Mouse (Mus musculus): ENCODE results near the gene Ilk.

DNA sequence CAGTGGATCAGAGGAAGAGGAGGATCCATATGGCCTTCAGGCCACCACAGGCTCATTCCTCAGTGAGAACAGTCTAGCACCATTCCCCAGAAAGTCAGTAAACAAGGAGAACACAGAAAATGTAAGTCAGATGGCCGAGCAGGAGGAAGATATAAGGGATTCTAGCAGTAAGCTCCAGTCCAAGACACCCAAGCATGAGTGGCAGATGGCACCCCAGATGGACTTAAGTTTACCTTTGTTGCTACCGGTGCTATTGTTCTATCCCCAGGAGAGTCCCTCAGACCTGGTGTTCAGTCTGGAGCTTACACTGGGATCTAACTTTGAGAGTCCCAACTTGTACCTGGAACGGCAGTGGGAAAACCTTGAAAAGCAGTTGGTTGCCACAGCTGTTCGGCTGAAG is 32.6 kb upstream of the Ilk start:
- TF ChIP-seq CTCF (conservative IDR thresholded peaks at IDR 0.05 in 1 of 2, IDR thresholded peaks at IDR 0.05 in 1 of 2; ENCODE audit: low read depth in 2 of 2, low read length in 2 of 2), result no peak
- TF ChIP-seq MAFK (IDR thresholded peaks at IDR 0.05; ENCODE audit: insufficient replicate concordance, low read length), result no peak
- TF ChIP-seq POLR2A (IDR thresholded peaks at IDR 0.05; ENCODE audit: low read depth, low read length), result no peak

Measured in CH12.LX (cell line).